In genomic region chr19:22915868-22916642, GRCm38 (mm10) we compare ENCODE assay signal across 8 mouse cellular contexts.
DNase-seq lines count a peak whose midpoint lies in the region; ATAC-seq lines count a peak whose summit lies in the region.

No protein-coding gene starts in this region.

- no peaks in the 10 kb centered on the region for H3K9me3 ChIP-seq in intestine, embryonic 15.5 days

- peak; percentile 78 for ATAC-seq in intestine, embryonic 15.5 days
- ATAC-seq in erythroid progenitor cell, adult 5-6 weeks (replicated peaks; ENCODE audit: low FRiP score, poor library complexity, severe bottlenecking) = no peak

- 0 out of 2 replicates have a peak overlapping the region, but pooled peaks have one; percentile 36 for H3K9ac ChIP-seq in intestine, embryonic 15.5 days

- H3K36me3 ChIP-seq in intestine, embryonic 15.5 days = no peaks in the 10 kb centered on the region

- peaks cover 15% of the 10 kb centered on the region; the same call in 1 of the 2 replicates for H3K4me1 ChIP-seq in intestine, embryonic 15.5 days (replicated peaks)

- H3K27me3 ChIP-seq in intestine, embryonic 15.5 days (replicated peaks) = no peaks in the 10 kb centered on the region

- H3K27ac ChIP-seq in intestine, embryonic 15.5 days = peak overlapping the region; percentile 58

- peak overlapping the region; percentile 67 for H3K4me2 ChIP-seq in intestine, embryonic 15.5 days (replicated peaks)

- peak; percentile 80 to 94 for DNase-seq in adrenal gland, adult (ENCODE audit: inconsistent age in 2 of 2, low spot score in 1 of 2)
- DNase-seq in embryo, embryonic 10.5 days (ENCODE audit: low spot score) = peak; percentile 92
- DNase-seq in gastrocnemius, postnatal 36 days = peak; percentile 72 to 76
- peak; percentile 95 to 96 for DNase-seq in left cerebral cortex, postnatal 14 days (ENCODE audit: low spot score in 2 of 2)
- peak; percentile 85 for DNase-seq in mesoderm, embryonic 11.5 days (ENCODE audit: low read depth, low spot score)
- peak; percentile 87 to 92 for DNase-seq in right cerebral cortex, postnatal 36 days (ENCODE audit: low spot score in 2 of 2)

- intact Hi-C loops in gastrocnemius, postnatal 36 days (cut with DNase I) = loop anchor here (1.0 to 10.0 kb wide), 4 partner anchors 219 to 609 kb away; no protein-coding TSS in a partner anchor
- intact Hi-C loops in left cerebral cortex, postnatal 14 days (cut with DNase I) = loop anchor here (1.0 to 2.0 kb wide), 2 partner anchors 218 to 309 kb away; no protein-coding TSS in a partner anchor

- WGBS in intestine, embryonic 15.5 days = 12% methylated on average over 16 of the region's 16 CpGs

- peak overlapping the region; percentile 26 for H3K4me3 ChIP-seq in intestine, embryonic 15.5 days (replicated peaks)
